Mouse (Mus musculus) stomach, embryonic 14.5 days (tissue): ENCODE data around the gene Hpf1. TPM values are rescaled to one million over a fixed set of nuclear protein-coding genes. Genes with fewer than 3 reads are reported as not detected.

Experiments
- ATAC-seq: fragments of 200-750 bp; cut with Nextera tagmentation; 2 replicates; pipeline ENCODE4 v1.8.0; 2017; ENCODE audit warnings: low read depth, moderate TSS enrichment; ENCODE audit not compliant: insufficient number of reproducible peaks, insufficient read depth, low FRiP score
- H3K27ac ChIP-seq: fragments of 300-500 bp; sonication (generic); 2 replicates; pipeline ENCODE4 v1.5.1; 2014; ENCODE audit warnings: mild to moderate bottlenecking, low read length, moderate library complexity, mixed read lengths
- H3K27me3 ChIP-seq: fragments of 300-500 bp; sonication (generic); 2 replicates; pipeline ENCODE4 v1.6.1; 2014; ENCODE audit warnings: low read length, control low read depth, mixed read lengths; ENCODE audit not compliant: control insufficient read depth, insufficient read depth
- H3K36me3 ChIP-seq: fragments of 300-500 bp; sonication (generic); 2 replicates; pipeline ENCODE4 v1.6.1; 2014; ENCODE audit warnings: mild to moderate bottlenecking, control low read depth, low read length, moderate library complexity, mixed read lengths; ENCODE audit not compliant: control insufficient read depth, insufficient read depth
- H3K4me1 ChIP-seq: fragments of 300-500 bp; sonication (generic); 2 replicates; pipeline ENCODE4 v1.6.1; 2014; ENCODE audit warnings: low read length, control low read depth, mixed read lengths; ENCODE audit not compliant: control insufficient read depth, insufficient read depth
- H3K4me2 ChIP-seq: fragments of 300-500 bp; sonication (generic); replicated peaks from 2 replicates; pipeline ENCODE4 v1.6.1; 2014; ENCODE audit warnings: low read depth, low read length, control low read depth
- H3K4me3 ChIP-seq: fragments of 300-500 bp; sonication (generic); 2 replicates; pipeline ENCODE4 v1.5.1; 2014; ENCODE audit warnings: low read depth, low read length, control low read depth
- H3K9ac ChIP-seq: fragments of 300-500 bp; sonication (generic); replicated peaks from 2 replicates; pipeline ENCODE4 v1.6.1; 2014; ENCODE audit warnings: low read depth, mild to moderate bottlenecking, control low read depth, low read length, moderate library complexity, mixed read lengths
- H3K9me3 ChIP-seq: fragments of 300-500 bp; sonication (generic); 2 replicates; pipeline ENCODE4 v1.6.1; 2016; ENCODE audit warnings: low read depth, low read length, control low read depth; ENCODE audit not compliant: control insufficient read depth
- WGBS: fragments of 180-500 bp; shearing (Covaris S2); extraction: QIAGEN DNeasy Blood & Tissue Kit; methylation state at CpG from one replicate; pipeline ENCODE4 v1.1.7; 2014; 5-methylcytosine and 5-hydroxymethylcytosine counted together
- polyA plus RNA-seq: library from polyadenylated mRNA; unstranded; fragments of >200 nt; fragmentation: Nextera tagmentation; extraction: Ambion mirVana; gene quantifications from 2 replicates; pipeline ENCODE4 v1.2.1, GENCODE M21; 2014

Gene Hpf1
- polyA plus RNA-seq, 1 experiment from 2014 or later: 96.9 TPM

DNA sequence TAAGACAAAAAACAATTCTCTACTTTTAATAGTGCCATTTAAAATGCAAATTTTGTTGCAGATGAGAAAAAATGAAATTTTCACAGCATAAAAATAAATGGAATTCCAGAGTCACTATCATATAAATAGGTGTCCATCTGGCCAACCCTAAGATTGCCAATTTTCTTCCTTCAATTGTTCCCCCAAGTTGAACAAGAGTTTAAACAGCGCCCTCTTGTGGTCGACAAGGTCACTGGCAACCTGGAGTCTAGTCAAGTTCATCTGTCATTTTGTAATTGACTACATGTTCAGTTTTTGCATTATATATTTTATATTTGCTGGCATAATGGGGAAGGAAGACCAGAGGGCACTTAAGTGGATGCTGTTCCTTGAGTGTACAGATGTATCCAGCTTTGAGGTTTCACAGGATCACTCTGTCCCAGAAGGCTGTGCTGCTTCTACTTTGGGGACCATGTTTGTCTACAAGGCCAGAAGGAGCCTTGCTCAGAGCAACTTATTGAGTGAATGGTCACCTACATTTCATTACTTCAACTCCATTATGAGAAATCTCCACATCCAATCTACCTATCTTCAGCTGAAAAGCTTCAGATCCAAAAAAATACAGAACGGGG, 24.6 kb upstream of the Hpf1 start:
- WGBS: 32% methylated on average over 3 of the region's 3 CpGs
- no peak overlapping the region for H3K4me2 ChIP-seq
- ATAC-seq: no peak
- H3K9me3 ChIP-seq: no peaks in the 10 kb centered on the region
- H3K27ac ChIP-seq: no peak overlapping the region
- no peak overlapping the region for H3K9ac ChIP-seq
- H3K4me3 ChIP-seq: no peak overlapping the region
- no peaks in the 10 kb centered on the region for H3K27me3 ChIP-seq
- no peaks in the 10 kb centered on the region for H3K4me1 ChIP-seq
- H3K36me3 ChIP-seq: no peaks in the 10 kb centered on the region

- Histone ChIP-seq H3K27ac (no peak overlapping the region), H3K27me3 (no peaks in the 10 kb centered on the region), H3K4me3 (no peak overlapping the region), H3K4me1 (no peaks in the 10 kb centered on the region), H3K9ac (no peak overlapping the region), H3K4me2 (no peak overlapping the region), H3K36me3 (no peaks in the 10 kb centered on the region), H3K9me3 (no peaks in the 10 kb centered on the region)
- ATAC-seq: no peak
- 70% methylated on average over 4 of the region's 4 CpGs for WGBS
Observed at GRCm38 (mm10) chr8:60867468-60868115, 22.6 kb upstream of the Hpf1 start.

DNA sequence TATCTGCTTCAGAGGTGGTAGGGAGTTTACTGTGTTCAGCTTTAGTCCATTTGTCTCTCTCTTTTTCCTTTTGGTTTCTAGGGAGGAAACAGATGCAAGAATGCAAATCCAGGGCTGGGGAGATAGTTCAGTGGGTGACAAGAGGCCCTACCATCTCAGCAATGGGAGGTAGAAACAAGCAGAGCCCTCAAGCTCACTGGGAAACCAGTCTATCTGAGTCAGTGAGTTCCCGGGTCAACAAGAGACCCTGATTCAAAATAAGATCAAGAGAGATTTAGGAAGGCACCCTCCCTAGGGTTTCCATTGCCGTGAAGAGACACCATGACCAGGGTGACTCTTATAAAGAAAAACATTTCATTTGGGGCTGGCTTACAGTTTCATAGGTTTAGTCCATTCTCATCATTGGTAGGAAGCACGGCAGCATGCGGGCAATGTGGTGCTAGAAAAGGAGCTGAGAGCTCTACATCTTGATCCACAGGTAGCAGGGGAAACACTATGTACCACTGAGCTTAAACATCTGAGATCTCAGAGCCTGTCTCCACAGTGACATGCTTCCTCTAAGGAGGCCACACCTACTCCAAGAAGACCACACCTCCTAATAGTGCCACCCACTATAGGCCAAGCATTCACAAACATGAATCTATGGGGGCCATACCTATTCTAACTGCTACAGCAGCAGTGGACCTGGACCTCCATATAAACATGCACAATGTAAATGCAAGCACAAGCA, 21.8 kb upstream of the Hpf1 start:
- Histone ChIP-seq H3K27me3 (no peaks in the 10 kb centered on the region), H3K9me3 (no peaks in the 10 kb centered on the region), H3K27ac (no peak overlapping the region), H3K4me2 (no peak overlapping the region), H3K4me3 (no peak overlapping the region), H3K9ac (no peak overlapping the region), H3K36me3 (no peaks in the 10 kb centered on the region), H3K4me1 (no peaks in the 10 kb centered on the region)
- ATAC-seq: no peak
- WGBS: 90% methylated on average over 4 of the region's 4 CpGs

- Histone ChIP-seq H3K4me2 (no peak overlapping the region), H3K27ac (no peak overlapping the region), H3K36me3 (no peaks in the 10 kb centered on the region), H3K4me1 (no peaks in the 10 kb centered on the region), H3K4me3 (no peak overlapping the region), H3K9ac (no peak overlapping the region), H3K27me3 (no peaks in the 10 kb centered on the region), H3K9me3 (no peaks in the 10 kb centered on the region)
- WGBS: 82% methylated on average over 2 of the region's 2 CpGs
- no peak for ATAC-seq
Observed at GRCm38 (mm10) chr8:60869761-60870160, 20.5 kb upstream of the Hpf1 start.

GRCm38 (mm10) chr8:60870231-60871193, 19.7 kb upstream of the Hpf1 start:
- H3K9ac ChIP-seq: no peak overlapping the region
- no peak overlapping the region for H3K27ac ChIP-seq
- H3K4me1 ChIP-seq: no peaks in the 10 kb centered on the region
- H3K4me2 ChIP-seq: no peak overlapping the region
- H3K9me3 ChIP-seq: no peaks in the 10 kb centered on the region
- no peaks in the 10 kb centered on the region for H3K36me3 ChIP-seq
- no peaks in the 10 kb centered on the region for H3K27me3 ChIP-seq
- WGBS: 78% methylated on average over 13 of the region's 13 CpGs
- no peak for ATAC-seq
- H3K4me3 ChIP-seq: no peak overlapping the region

DNA sequence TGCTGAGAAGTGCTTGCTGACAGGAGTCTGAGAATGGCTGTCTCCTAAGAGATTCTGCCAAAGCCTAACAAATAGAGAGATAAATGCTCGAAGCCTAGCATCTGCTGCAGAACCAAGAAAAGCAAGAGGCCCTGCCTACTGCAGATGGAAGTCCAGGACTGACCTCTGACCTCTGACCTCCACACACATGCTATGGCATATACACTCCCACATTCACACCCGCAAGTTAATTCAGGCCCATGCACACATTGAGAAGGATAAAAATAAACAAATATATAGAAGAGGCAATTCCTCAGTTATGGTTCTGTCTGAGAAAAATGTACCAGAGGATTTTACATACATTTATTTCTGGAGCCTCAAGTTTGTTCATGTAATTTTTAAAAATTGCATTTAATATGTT, 11.6 kb upstream of the Hpf1 start:
- Histone ChIP-seq H3K9ac (no peak overlapping the region), H3K36me3 (no peaks in the 10 kb centered on the region), H3K27me3 (no peaks in the 10 kb centered on the region), H3K4me2 (no peak overlapping the region), H3K4me3 (no peak overlapping the region), H3K9me3 (no peaks in the 10 kb centered on the region), H3K27ac (no peak overlapping the region), H3K4me1 (no peaks in the 10 kb centered on the region)
- WGBS: 71% methylated on average over 2 of the region's 2 CpGs
- ATAC-seq: no peak

- Histone ChIP-seq H3K36me3 (no peaks in the 10 kb centered on the region), H3K4me2 (no peak overlapping the region), H3K9ac (no peak overlapping the region), H3K4me3 (no peak overlapping the region), H3K4me1 (no peaks in the 10 kb centered on the region), H3K27ac (no peak overlapping the region), H3K9me3 (no peaks in the 10 kb centered on the region), H3K27me3 (no peaks in the 10 kb centered on the region)
- ATAC-seq: no peak
- WGBS: 76% methylated on average over 4 of the region's 4 CpGs
Observed at GRCm38 (mm10) chr8:60883419-60884137, 6.6 kb upstream of the Hpf1 start.

DNA sequence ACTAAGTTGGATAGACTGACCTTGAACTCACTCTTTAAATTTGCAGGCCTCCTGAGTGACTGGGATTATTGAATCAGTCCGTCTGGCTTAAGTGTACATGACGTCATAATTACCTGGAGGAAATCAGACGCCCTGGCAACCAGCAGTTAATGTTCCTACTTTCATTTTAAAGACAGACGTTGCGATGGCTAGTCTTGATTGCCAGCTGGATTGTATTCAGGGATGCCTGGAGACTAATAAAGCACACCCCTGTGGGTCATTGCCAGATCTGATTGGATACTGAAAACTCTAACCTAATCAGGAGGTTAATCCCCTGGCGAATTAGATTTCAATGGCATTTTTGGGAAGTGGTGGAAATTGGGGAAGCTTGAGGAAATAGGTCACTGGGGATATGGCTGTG, 3.5 kb upstream of the Hpf1 start:
- H3K9me3 ChIP-seq: no peaks in the 10 kb centered on the region
- ATAC-seq: no peak
- no peaks in the 10 kb centered on the region for H3K36me3 ChIP-seq
- H3K4me3 ChIP-seq: no peak overlapping the region
- H3K27me3 ChIP-seq: no peaks in the 10 kb centered on the region
- H3K4me1 ChIP-seq: peaks cover 9% of the 10 kb centered on the region
- no peak overlapping the region for H3K4me2 ChIP-seq
- 59% methylated on average over 6 of the region's 6 CpGs for WGBS
- H3K9ac ChIP-seq: no peak overlapping the region
- H3K27ac ChIP-seq: no peak overlapping the region
